Mouse (Mus musculus) ES-Bruce4 (cell line): ENCODE results near the gene Pxt1.

Experiments
- CTCF ChIP-seq: IDR thresholded peaks from one replicate; pipeline ENCODE4 v1.8.1; 2011; ENCODE audit warnings: low read depth, low read length
- POLR2A ChIP-seq: IDR thresholded peaks from one replicate; pipeline ENCODE4 v1.8.1; 2011; ENCODE audit warnings: low read length; ENCODE audit not compliant: insufficient read depth

DNA sequence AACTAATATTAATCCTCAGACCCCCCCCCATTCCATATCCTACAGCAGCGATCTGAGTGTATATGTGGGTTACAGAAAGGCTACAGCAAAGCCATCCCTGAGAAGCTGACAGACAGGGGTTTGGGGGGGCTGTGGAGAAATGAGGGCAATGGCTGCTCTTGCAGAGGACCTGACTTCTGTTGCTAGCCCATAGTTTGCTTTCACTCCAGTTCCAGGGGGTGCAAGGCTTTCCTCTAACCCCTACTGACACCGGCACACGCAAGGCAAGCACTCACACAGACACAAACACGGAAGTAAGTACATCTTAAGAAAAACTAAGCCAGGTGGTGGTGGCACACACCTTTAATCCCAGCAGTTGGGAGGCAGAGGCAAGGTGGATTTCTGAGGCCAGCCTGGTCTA lies 14.3 kb downstream of the Pxt1 start:
- no peak for TF ChIP-seq CTCF
- TF ChIP-seq POLR2A: no peak
